Mouse (Mus musculus): Measurements from ENCODE around the gene Galnt15.

- no peak for TF ChIP-seq CTCF (IDR thresholded peaks at IDR 0.05; ENCODE audit: low read depth, low read length)
- no peak for TF ChIP-seq POLR2A (IDR thresholded peaks at IDR 0.05; ENCODE audit: insufficient read depth, low read length)
- TF ChIP-seq EP300 (IDR thresholded peaks at IDR 0.05; ENCODE audit: insufficient read depth, low read depth, low read length) = no peak
These were observed 17.6 kb downstream of the Galnt15 start for GRCm38 (mm10) chr14:32046357-32046756.
